Mouse (Mus musculus): ENCODE measurements around the gene Efcab6. TPM values are rescaled to one million over a fixed set of nuclear protein-coding genes. Genes with fewer than 3 reads are reported as not detected.

Efcab6 gene
- polyA plus RNA-seq, 1 experiment from 2014 or later, result 0.56 TPM

DNA sequence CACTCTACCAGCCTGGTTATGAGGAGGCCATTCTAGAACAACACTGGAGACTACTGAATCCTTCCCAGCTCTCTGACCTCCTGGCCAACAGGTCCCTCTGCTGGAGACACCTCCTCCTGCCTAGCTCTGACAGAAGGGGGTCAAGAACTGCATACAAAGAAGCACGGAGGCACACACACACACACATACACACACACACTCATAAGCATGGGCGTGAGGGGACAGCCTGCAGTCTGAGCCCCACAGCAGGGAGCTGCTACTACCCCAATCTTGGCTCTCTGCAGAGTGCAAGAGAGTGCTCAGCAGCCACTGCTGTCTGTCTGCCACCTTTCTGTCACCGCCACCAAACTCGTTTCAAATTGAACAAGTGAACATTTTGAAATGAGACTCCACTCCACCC, 67.6 kb downstream of the Efcab6 start:
- peaks cover 13% of the 10 kb centered on the region for H3K4me1 ChIP-seq
- H3K27ac ChIP-seq, result no peak overlapping the region
- H3K36me3 ChIP-seq (replicated peaks), result no peaks in the 10 kb centered on the region
- no peaks in the 10 kb centered on the region; the same call in 1 of the 2 replicates for H3K27me3 ChIP-seq (replicated peaks)
- WGBS, result 16% methylated on average over 4 of the region's 4 CpGs
- no peak overlapping the region for H3K9ac ChIP-seq
- peak; percentile 58; the same call in 1 of the 2 replicates for ATAC-seq (replicated peaks)
- H3K4me2 ChIP-seq, result no peak overlapping the region
- H3K9me3 ChIP-seq, result no peaks in the 10 kb centered on the region
- H3K4me3 ChIP-seq, result no peak overlapping the region

DNA sequence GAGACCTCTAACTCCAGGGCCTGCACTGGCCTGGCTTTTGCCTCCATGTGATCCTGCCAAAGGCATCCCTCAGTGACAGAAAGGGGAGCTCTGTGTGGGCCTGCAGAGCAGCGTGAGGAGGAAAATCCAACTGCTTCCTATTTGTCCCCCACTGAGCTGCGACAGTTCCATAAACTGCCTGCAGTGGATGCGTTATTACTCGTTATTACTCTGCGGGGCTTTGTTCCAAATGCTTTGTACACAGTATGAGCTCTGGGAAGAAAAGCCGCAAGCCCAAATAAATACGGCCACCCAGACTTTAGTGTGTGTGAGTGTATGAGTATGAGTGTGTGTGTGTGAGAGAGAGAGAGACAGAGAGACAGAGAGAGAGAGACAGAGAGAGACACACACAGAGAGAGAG, 68.3 kb downstream of the Efcab6 start:
- H3K27me3 ChIP-seq (replicated peaks), result no peaks in the 10 kb centered on the region; the same call in 1 of the 2 replicates
- 0 out of 2 replicates have a peak overlapping the region, but pooled peaks have one; percentile 11 for H3K27ac ChIP-seq
- no peaks in the 10 kb centered on the region for H3K36me3 ChIP-seq (replicated peaks)
- H3K9ac ChIP-seq, result no peak overlapping the region
- H3K4me3 ChIP-seq, result no peak overlapping the region
- WGBS, result 45% methylated on average over 7 of the region's 7 CpGs
- H3K4me1 ChIP-seq, result peaks cover 13% of the 10 kb centered on the region
- ATAC-seq (replicated peaks), result no peak
- no peaks in the 10 kb centered on the region for H3K9me3 ChIP-seq
- H3K4me2 ChIP-seq, result no peak overlapping the region

DNA sequence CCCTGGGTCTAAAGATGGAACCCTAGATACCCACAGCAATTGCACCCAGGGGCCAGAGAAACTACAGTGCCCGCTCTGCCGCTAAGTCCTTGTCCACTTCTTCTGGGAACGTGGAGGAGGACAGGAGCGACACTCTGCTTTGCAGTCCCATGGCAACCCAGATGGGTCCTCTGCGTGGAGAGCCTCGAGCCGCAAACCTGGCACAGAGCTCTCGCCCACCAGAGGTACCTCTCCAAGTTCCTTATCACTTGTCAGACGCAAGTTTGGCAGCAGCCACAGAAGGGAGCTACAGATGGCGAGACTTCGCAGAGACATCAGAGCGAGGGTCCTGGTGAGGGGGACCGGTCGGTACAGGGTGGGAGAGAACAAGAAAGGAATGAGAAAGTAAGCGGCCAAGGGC, 73.0 kb downstream of the Efcab6 start:
- no peak for ATAC-seq (replicated peaks)
- no peaks in the 10 kb centered on the region for H3K9me3 ChIP-seq
- no peak overlapping the region for H3K4me3 ChIP-seq
- H3K4me2 ChIP-seq, result no peak overlapping the region
- H3K9ac ChIP-seq, result no peak overlapping the region
- no peak overlapping the region for H3K27ac ChIP-seq
- no peaks in the 10 kb centered on the region for H3K36me3 ChIP-seq (replicated peaks)
- WGBS, result 87% methylated on average over 15 of the region's 15 CpGs
- no peaks in the 10 kb centered on the region for H3K27me3 ChIP-seq (replicated peaks)
- H3K4me1 ChIP-seq, result peaks cover 10% of the 10 kb centered on the region

DNA sequence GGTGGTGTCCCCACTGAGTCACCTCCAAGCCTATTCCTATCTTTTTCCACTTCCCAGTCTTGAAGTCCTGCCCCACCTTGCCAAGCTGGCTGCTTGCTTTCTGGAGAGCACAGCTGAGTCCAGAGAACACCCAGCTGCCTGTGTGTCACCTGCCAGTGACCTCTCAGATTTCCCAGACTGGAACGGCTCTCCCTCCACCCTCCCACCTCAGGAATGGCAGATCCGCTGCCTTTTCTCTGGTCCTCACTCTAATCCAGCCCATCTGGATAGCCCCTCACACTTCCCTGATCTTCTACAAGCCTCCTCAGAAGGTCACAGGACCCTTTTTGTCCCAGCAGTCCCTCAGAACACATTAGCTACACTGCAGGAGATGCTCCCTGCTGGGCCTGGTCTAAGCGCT, 73.7 kb downstream of the Efcab6 start:
- no peaks in the 10 kb centered on the region for H3K36me3 ChIP-seq (replicated peaks)
- H3K27me3 ChIP-seq (replicated peaks), result no peaks in the 10 kb centered on the region
- H3K4me2 ChIP-seq, result no peak overlapping the region
- H3K4me3 ChIP-seq, result no peak overlapping the region
- peaks cover 5% of the 10 kb centered on the region; the same call in 1 of the 2 replicates for H3K4me1 ChIP-seq
- no peaks in the 10 kb centered on the region for H3K9me3 ChIP-seq
- 8% methylated on average over 3 of the region's 3 CpGs for WGBS
- no peak overlapping the region for H3K9ac ChIP-seq
- H3K27ac ChIP-seq, result no peak overlapping the region
- no peak for ATAC-seq (replicated peaks)

DNA sequence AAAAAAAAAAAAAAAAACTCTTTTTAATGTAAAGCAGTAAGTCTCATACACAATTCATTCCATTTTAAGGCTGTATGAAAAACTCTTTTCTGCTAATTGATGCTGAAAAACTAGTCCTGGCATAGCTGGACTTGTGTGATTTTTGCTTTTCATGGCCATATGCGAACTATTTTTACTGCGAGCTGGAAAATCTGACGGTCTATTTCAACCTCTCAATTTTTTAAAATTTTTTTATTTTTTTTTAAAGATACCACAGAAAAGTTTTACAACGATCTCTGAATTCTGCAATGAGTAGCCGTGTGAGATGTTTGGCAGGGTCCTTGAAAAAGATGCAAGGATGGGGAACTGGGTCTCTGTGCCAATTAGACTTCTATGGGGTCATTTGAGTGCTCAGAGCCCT, 75.9 kb downstream of the Efcab6 start:
- Histone ChIP-seq H3K27me3 (replicated peaks) (no peaks in the 10 kb centered on the region), H3K4me1 (peaks cover 5% of the 10 kb centered on the region; the same call in 1 of the 2 replicates), H3K27ac (no peak overlapping the region), H3K4me3 (no peak overlapping the region), H3K9me3 (no peaks in the 10 kb centered on the region), H3K4me2 (no peak overlapping the region), H3K36me3 (replicated peaks) (no peaks in the 10 kb centered on the region), H3K9ac (no peak overlapping the region)
- no peak for ATAC-seq (replicated peaks)
- 94% methylated on average over 5 of the region's 5 CpGs for WGBS

DNA sequence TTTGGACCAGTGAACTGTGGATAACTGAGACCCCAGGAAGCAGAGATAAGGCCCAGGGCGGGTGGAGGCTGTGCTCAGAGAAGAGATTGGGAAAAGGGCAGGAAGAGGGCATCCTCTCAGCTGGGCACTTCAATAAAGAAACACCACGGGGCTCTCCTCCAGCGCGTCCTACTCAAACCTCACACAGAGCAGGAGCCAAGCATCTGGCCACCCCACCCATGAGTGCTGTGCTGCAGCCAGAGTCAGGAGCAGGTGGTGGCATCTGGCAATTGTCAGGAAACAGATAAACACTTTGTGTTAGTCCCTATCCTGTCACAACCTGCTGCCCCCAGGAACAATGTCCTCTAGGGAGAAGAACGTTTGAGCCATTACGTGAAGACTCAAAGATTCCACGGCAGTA, 77.1 kb downstream of the Efcab6 start:
- no peaks in the 10 kb centered on the region for H3K27me3 ChIP-seq (replicated peaks)
- no peak overlapping the region for H3K9ac ChIP-seq
- H3K4me1 ChIP-seq, result peaks cover 5% of the 10 kb centered on the region; the same call in 1 of the 2 replicates
- no peaks in the 10 kb centered on the region for H3K9me3 ChIP-seq
- 20% methylated on average over 7 of the region's 7 CpGs for WGBS
- ATAC-seq (replicated peaks), result no peak
- H3K4me3 ChIP-seq, result no peak overlapping the region
- H3K36me3 ChIP-seq (replicated peaks), result no peaks in the 10 kb centered on the region
- H3K27ac ChIP-seq, result no peak overlapping the region
- no peak overlapping the region for H3K4me2 ChIP-seq

DNA sequence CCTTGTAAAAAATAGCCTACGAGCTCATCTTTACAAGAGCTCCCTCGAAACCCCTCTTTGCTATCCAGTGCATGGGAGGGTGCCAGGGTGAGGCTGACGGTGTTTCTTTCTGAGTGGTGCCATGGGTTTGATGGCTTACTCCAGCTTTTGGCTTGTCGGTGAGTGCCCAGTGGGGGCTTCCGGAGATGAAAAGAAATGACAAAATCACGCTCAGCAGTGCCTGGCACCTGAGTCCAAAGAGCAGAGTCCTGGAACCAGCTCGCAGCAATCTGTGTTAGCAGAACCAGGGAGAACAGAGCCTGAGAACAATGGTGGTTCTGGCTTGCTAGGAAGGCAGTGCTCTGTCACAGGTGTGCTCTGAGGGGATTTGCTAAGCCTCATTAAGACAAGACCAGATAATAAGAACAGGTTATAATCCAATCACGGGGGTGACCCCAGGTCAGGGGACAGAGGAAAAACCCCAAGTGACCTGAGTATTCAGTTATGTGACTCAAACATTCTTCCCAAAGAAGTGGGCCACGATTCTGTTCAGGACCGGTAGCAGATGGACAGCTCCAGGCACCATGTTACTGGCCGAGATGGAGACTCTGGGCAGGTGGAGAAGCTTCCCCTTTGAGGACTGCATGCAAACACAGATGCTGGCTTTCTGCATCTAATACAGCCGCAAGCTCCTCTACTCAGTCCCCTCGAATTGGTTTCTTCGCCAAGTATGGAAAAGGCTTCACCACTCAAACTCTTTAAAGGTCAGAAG, 82.8 kb downstream of the Efcab6 start:
- no peak overlapping the region for H3K4me2 ChIP-seq
- no peaks in the 10 kb centered on the region for H3K4me1 ChIP-seq
- no peak for ATAC-seq (replicated peaks)
- H3K27ac ChIP-seq, result no peak overlapping the region
- H3K4me3 ChIP-seq, result no peak overlapping the region
- 61% methylated on average over 14 of the region's 14 CpGs for WGBS
- no peaks in the 10 kb centered on the region for H3K36me3 ChIP-seq (replicated peaks)
- H3K9ac ChIP-seq, result no peak overlapping the region
- no peaks in the 10 kb centered on the region for H3K27me3 ChIP-seq (replicated peaks)
- no peaks in the 10 kb centered on the region for H3K9me3 ChIP-seq

DNA sequence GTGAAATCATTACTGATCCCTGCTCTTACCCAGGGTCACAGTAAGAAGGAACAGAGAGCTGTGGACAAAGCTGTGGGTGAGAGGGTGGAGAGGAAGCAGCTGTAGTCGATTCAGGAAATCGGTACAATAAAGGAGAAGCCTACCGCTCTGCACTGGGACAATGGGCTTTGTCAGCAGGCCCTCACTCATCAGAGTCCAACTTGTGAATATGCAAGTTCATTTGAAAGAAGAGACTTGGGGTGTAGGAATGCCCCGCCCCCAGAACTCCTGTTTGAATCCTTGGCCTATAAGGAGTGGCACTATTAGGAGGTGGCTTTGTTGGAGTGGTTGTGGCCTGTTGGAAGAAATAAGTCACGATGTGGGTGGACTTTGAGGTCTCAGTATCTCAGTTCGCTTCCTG, 86.3 kb downstream of the Efcab6 start:
- ATAC-seq (replicated peaks), result no peak
- WGBS, result 50% methylated on average over 6 of the region's 6 CpGs
- Histone ChIP-seq H3K36me3 (replicated peaks) (no peaks in the 10 kb centered on the region), H3K9ac (no peak overlapping the region), H3K9me3 (no peaks in the 10 kb centered on the region), H3K27ac (no peak overlapping the region), H3K4me3 (no peak overlapping the region), H3K4me2 (no peak overlapping the region), H3K27me3 (replicated peaks) (no peaks in the 10 kb centered on the region), H3K4me1 (no peaks in the 10 kb centered on the region)

DNA sequence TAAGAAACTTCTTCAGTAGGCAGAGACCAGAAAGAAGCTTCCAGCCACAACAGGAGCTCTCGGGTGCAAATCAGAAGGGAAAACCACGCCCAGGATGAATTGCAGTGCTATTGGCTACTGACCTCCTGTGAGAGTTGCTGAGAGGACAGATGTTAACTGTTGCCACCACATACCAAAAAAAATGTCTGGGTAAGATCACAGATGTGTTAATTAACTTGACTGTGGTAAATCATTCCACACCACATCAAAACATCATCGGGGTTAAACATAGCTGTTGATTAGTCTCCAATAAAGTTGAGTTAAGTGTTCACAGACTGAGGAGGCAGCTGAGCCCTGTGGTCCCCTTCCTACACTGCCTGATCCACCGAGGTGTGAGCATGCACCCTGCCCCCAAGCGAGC, 88.1 kb downstream of the Efcab6 start:
- Histone ChIP-seq H3K4me3 (no peak overlapping the region), H3K27ac (no peak overlapping the region), H3K27me3 (replicated peaks) (no peaks in the 10 kb centered on the region), H3K4me1 (no peaks in the 10 kb centered on the region), H3K9me3 (no peaks in the 10 kb centered on the region), H3K4me2 (no peak overlapping the region), H3K9ac (no peak overlapping the region), H3K36me3 (replicated peaks) (no peaks in the 10 kb centered on the region)
- no peak for ATAC-seq (replicated peaks)
- WGBS, result 41% methylated on average over 5 of the region's 5 CpGs

DNA sequence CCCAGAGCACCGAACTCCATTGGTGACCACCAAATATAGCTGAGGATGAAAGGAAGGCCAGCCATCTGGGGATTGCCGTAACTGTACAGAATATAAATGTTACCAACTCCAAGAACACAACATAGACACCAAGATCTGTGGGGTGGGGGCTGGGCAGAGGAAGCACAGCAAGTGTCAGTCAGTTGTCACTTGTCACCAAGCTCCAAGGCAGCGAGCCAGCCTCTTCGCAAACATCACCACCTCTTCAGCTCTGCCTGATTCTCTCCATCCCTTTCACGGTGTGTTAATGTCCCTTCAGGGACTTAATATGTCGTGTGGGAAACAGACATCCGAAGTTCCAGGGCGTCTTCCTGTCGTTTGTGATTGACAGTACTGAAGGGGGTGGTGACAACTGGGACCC, 93.0 kb downstream of the Efcab6 start:
- Histone ChIP-seq H3K36me3 (replicated peaks) (no peaks in the 10 kb centered on the region), H3K9ac (no peak overlapping the region), H3K4me3 (no peak overlapping the region), H3K4me2 (no peak overlapping the region), H3K27me3 (replicated peaks) (no peaks in the 10 kb centered on the region), H3K27ac (no peak overlapping the region), H3K4me1 (peaks cover 13% of the 10 kb centered on the region), H3K9me3 (no peaks in the 10 kb centered on the region)
- no peak for ATAC-seq (replicated peaks)
- 55% methylated on average over 9 of the region's 9 CpGs for WGBS

DNA sequence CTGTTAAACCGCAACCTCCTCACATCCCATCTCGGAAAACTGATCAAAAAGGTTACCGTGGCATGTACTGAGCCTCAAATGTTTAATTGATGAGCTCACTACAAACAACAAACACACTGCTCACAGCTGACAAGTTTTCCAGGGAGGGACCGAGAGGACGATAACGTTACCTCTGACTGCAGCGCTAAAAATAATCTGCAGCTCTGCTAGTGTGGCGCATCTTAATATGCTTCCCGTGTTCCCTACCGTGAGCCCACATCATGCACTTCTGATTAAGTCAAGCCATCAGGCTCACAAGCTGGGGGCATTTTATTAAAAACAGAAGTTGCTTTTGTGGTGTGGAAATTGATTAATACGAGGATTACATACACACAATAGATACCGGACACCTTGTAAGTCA, 97.4 kb downstream of the Efcab6 start:
- H3K4me3 ChIP-seq, result no peak overlapping the region
- H3K27me3 ChIP-seq (replicated peaks), result no peaks in the 10 kb centered on the region
- H3K9ac ChIP-seq, result no peak overlapping the region
- peak overlapping the region; percentile 33 for H3K27ac ChIP-seq
- H3K9me3 ChIP-seq, result no peaks in the 10 kb centered on the region
- no peaks in the 10 kb centered on the region for H3K36me3 ChIP-seq (replicated peaks)
- WGBS, result 26% methylated on average over 12 of the region's 12 CpGs
- ATAC-seq (replicated peaks), result no peak
- H3K4me1 ChIP-seq, result peaks cover 15% of the 10 kb centered on the region
- peak overlapping the region; percentile 5; the same call in 1 of the 2 replicates for H3K4me2 ChIP-seq

DNA sequence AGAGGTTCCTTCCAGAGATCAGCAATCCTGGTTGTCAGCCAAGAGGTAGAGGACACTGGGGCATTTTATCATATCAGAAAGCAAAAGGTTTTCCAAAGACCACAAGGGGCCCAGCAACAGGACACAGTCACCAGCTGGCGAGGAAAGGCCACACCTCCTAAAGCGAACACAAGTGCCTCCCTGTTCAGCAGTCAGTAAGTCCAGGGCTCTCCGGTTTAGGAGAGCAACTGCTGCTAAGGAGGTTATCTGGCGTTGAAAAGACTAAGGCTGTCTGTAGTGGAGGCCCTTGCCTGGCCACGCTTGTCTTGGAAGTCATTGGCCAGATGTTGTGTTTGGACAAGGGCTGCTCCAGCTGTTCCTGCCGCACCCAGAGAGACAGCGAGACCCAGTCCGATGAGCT, 100.1 kb downstream of the Efcab6 start:
- Histone ChIP-seq H3K4me2 (no peak overlapping the region), H3K27ac (no peak overlapping the region), H3K4me1 (peaks cover 15% of the 10 kb centered on the region), H3K9me3 (no peaks in the 10 kb centered on the region), H3K36me3 (replicated peaks) (no peaks in the 10 kb centered on the region), H3K27me3 (replicated peaks) (no peaks in the 10 kb centered on the region), H3K9ac (no peak overlapping the region), H3K4me3 (no peak overlapping the region)
- 66% methylated on average over 8 of the region's 8 CpGs for WGBS
- ATAC-seq (replicated peaks), result no peak

DNA sequence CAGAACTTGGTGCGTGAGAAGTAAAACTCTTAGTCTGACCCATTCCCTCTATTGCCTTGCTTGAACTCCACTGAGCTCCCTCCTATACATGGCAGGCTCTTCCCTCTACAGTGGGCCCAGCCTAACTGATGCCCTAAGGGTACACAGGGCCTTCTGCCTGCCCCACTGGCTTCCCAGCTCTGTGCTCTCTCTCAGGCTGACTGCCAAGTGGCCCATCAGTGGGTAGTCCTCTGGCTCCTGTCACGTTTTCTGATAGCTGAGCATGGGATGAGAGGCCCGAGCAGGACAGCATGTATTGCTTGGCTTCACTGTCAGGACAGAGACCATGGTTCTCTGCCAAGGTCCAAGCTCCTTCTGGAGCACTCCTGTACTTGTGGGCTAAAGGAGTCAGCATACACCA, 106.8 kb downstream of the Efcab6 start:
- H3K9me3 ChIP-seq, result no peaks in the 10 kb centered on the region
- no peaks in the 10 kb centered on the region for H3K36me3 ChIP-seq (replicated peaks)
- H3K4me3 ChIP-seq, result no peak overlapping the region
- no peak overlapping the region for H3K27ac ChIP-seq
- 79% methylated on average over 3 of the region's 3 CpGs for WGBS
- no peak overlapping the region for H3K4me2 ChIP-seq
- H3K4me1 ChIP-seq, result no peaks in the 10 kb centered on the region
- H3K9ac ChIP-seq, result no peak overlapping the region
- ATAC-seq (replicated peaks), result no peak
- no peaks in the 10 kb centered on the region for H3K27me3 ChIP-seq (replicated peaks)

Measured in midbrain, embryonic 15.5 days (tissue).